Mouse (Mus musculus) left cerebral cortex, postnatal 4 days (tissue): ENCODE measurements around the gene Kank1. TPM values are rescaled to one million over a fixed set of nuclear protein-coding genes. Genes with fewer than 3 reads are reported as not detected.

ENCODE experiments used
- total RNA-seq, 2 experiments: library from RNA; stranded (reverse); gene quantifications; 2 replicates each; pipeline ENCODE4 v1.2.3; 2021

Kank1 gene
- total RNA-seq, 2 experiments from 2014 or later, result 10.7 to 13.4 TPM

Other genes starting within 250 kb of the Kank1 start
- 1 to 10 TPM; 1.3 TPM for gene Dock8, start 237.4 kb upstream of the Kank1 start, total RNA-seq